Mouse (Mus musculus): ENCODE results near the gene Poll.

GRCm38 (mm10) chr19:45574339-45574898 is 14.1 kb upstream of the Poll start:
- TF ChIP-seq POLR2A (IDR thresholded peaks at IDR 0.05; ENCODE audit: borderline replicate concordance, insufficient read depth, low read length) (no peak), CTCF (IDR thresholded peaks at IDR 0.05; ENCODE audit: borderline replicate concordance, insufficient read depth, low read depth, low read length) (no peak)
